Mouse (Mus musculus): ENCODE measurements at regions not wholly inside any gene's neighbourhood (a gene's known extent, or its start where the extent isn't known, plus 50 kb on each side); places are given as distances from the start of the nearest gene placed in this dataset.

DNA sequence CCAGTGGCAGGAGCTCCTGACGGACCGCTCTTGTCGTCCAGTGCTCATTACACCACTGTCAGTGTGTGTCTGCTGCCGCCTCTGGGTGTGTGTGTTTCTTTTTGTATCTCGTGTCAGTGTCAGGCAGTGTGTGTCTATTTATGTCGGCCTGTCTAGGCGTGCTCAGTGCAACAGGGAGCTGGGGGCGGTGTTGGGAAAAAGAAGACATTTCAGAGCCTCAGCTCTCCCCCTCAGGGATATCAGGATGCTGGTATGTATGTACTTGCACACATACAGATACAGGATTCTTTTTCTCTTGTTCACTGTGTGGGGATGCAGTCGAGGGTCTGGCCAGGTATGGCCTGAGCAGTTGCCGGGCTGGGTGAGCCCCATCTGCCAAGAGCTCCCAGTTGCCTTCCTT, 58.8 kb upstream of the Polg start:
- H3K4me1 ChIP-seq (ENCODE audit: control insufficient read depth, insufficient read depth, low read length), result no peaks in the 10 kb centered on the region
- no peaks in the 10 kb centered on the region for H3K27me3 ChIP-seq (ENCODE audit: control insufficient read depth, insufficient read depth, low read length)
- no peak overlapping the region for H3K4me3 ChIP-seq (ENCODE audit: control insufficient read depth, low read depth, low read length)
- no peaks in the 10 kb centered on the region for H3K36me3 ChIP-seq (ENCODE audit: control insufficient read depth, insufficient read depth, low read length)
- H3K27ac ChIP-seq (ENCODE audit: control insufficient read depth, insufficient read depth, low read depth, low read length), result no peak overlapping the region
- no peak for TF ChIP-seq POLR2A (IDR thresholded peaks at IDR 0.05; ENCODE audit: control insufficient read depth, low read depth, low read length)
- no peak for TF ChIP-seq CTCF (IDR thresholded peaks at IDR 0.05; ENCODE audit: control insufficient read depth, insufficient read depth, insufficient replicate concordance, low read depth, low read length)

DNA sequence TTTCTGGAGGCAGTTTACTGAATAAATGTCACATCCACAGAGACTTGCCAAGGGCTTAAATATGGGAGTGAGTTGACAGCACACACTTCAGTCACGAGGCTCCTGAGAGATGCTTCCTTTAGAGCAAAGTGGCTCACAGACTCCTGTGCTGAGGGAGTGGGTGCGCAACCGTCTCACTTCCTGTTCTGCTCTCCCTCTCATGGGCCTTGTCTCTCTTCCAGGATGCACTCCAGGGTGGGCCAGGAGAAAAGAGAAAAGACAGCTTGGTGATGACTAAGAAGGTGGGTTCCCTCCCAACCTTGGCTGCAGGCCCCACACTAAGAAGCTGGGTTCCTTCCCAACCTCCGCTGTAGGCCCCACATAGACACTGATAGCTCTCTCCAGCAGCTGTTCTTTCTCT, 57.5 kb upstream of the Polg start:
- H3K27me3 ChIP-seq (ENCODE audit: control insufficient read depth, insufficient read depth, low read length), result no peaks in the 10 kb centered on the region
- no peak overlapping the region for H3K27ac ChIP-seq (ENCODE audit: control insufficient read depth, insufficient read depth, low read depth, low read length)
- H3K36me3 ChIP-seq (ENCODE audit: control insufficient read depth, insufficient read depth, low read length), result no peaks in the 10 kb centered on the region
- TF ChIP-seq CTCF (IDR thresholded peaks at IDR 0.05; ENCODE audit: control insufficient read depth, insufficient read depth, insufficient replicate concordance, low read depth, low read length) (no peak), POLR2A (IDR thresholded peaks at IDR 0.05; ENCODE audit: control insufficient read depth, low read depth, low read length) (no peak)
- no peak overlapping the region for H3K4me3 ChIP-seq (ENCODE audit: control insufficient read depth, low read depth, low read length)
- H3K4me1 ChIP-seq (ENCODE audit: control insufficient read depth, insufficient read depth, low read length), result no peaks in the 10 kb centered on the region

DNA sequence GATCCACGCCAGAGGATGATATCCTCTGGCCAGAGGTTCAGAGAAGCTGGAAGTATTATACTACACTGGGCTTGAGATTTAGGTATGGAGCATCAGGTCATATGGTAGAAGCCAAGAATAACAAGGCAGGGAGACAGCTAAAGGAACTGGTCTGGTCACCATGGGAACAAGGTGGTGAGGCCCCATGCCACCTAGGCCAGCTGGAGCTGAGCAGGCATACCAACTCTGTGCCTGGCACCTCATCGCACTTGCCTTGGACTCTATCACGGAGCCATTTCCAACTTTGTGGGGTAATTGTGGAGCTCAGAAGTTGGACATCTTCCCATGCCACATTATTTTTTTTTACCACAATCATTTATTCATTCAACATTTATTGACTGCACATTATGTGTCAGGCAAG, 55.9 kb upstream of the Polg start:
- H3K27ac ChIP-seq (ENCODE audit: control insufficient read depth, insufficient read depth, low read depth, low read length), result no peak overlapping the region
- no peaks in the 10 kb centered on the region for H3K36me3 ChIP-seq (ENCODE audit: control insufficient read depth, insufficient read depth, low read length)
- no peaks in the 10 kb centered on the region for H3K4me1 ChIP-seq (ENCODE audit: control insufficient read depth, insufficient read depth, low read length)
- TF ChIP-seq CTCF (IDR thresholded peaks at IDR 0.05; ENCODE audit: control insufficient read depth, insufficient read depth, insufficient replicate concordance, low read depth, low read length) (no peak), POLR2A (IDR thresholded peaks at IDR 0.05; ENCODE audit: control insufficient read depth, low read depth, low read length) (no peak)
- H3K27me3 ChIP-seq (ENCODE audit: control insufficient read depth, insufficient read depth, low read length), result no peaks in the 10 kb centered on the region
- H3K4me3 ChIP-seq (ENCODE audit: control insufficient read depth, low read depth, low read length), result no peak overlapping the region

DNA sequence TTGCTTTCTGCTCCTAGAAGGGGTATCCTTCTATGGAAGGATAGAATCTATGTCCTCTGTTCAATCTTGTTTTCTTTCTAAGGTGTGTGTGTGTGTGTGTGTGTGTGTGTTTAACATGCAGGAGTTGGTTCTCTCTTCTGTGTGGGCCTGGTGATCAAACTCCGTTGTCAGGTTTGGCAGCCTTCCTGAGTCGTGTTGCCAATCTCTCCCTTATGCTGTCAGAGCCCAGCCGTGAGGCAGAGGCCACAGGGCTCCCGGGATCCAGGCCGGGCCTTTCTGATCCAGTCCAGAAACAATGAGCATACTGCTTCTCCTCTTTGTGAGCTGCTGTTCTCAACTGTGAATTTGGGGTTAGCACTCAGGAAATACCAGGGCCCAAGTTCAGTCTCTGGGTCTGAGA, 55.1 kb upstream of the Polg start:
- Histone ChIP-seq H3K36me3 (ENCODE audit: control insufficient read depth, insufficient read depth, low read length) (no peaks in the 10 kb centered on the region), H3K27ac (ENCODE audit: control insufficient read depth, insufficient read depth, low read depth, low read length) (no peak overlapping the region), H3K27me3 (ENCODE audit: control insufficient read depth, insufficient read depth, low read length) (no peaks in the 10 kb centered on the region), H3K4me3 (ENCODE audit: control insufficient read depth, low read depth, low read length) (no peak overlapping the region), H3K4me1 (ENCODE audit: control insufficient read depth, insufficient read depth, low read length) (no peaks in the 10 kb centered on the region)
- TF ChIP-seq CTCF (IDR thresholded peaks at IDR 0.05; ENCODE audit: control insufficient read depth, insufficient read depth, insufficient replicate concordance, low read depth, low read length) (no peak), POLR2A (IDR thresholded peaks at IDR 0.05; ENCODE audit: control insufficient read depth, low read depth, low read length) (no peak)

DNA sequence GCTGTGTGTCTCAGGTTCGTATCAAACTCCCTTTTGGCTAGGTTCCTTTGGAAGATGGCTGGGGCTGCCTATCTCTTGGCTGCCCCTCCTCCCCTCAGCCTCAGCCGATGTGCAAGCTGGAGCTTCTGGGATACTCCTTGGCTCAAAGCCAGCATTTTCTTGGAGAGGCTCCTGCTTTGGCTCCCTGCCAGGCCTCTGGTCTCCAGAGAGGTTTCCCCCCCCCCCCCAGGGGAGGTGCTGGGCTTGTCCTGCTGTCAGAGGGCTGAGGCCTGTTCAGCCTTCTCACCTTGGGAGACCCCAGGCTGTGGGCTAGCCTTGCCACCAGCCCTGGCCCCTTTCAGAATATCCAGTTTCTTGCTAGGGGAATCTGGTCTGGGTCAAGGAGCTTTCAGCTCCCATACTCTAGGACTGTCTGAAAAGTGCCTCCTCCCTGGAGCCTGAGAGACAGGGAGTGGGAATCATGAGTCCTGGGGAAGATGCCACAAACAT, 54.1 kb upstream of the Polg start:
- no peaks in the 10 kb centered on the region for H3K36me3 ChIP-seq (ENCODE audit: control insufficient read depth, insufficient read depth, low read length)

DNA sequence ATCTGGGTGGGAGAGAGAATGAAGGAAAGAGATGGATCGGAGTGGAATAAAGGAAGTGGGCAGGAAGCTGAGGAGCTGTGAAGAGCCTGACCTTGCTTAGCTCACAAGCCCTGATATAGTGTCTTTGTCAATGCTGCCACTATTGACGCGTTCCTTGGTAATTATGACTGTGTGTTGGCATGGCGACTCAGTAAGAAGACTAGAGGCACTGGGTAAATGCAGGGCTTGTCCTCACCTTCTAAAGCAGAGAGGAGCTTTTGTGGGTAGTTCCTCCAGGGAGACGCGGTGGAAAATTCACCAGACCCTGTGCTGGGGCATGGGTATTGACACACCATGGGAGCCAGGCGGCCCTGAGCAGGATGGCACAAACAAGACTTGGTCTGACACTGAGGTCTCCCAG, 52.8 kb upstream of the Polg start:
- TF ChIP-seq POLR2A (IDR thresholded peaks at IDR 0.05; ENCODE audit: control insufficient read depth, low read depth, low read length) (no peak), CTCF (IDR thresholded peaks at IDR 0.05; ENCODE audit: control insufficient read depth, insufficient read depth, insufficient replicate concordance, low read depth, low read length) (no peak)
- H3K4me1 ChIP-seq (ENCODE audit: control insufficient read depth, insufficient read depth, low read length), result peaks cover 13% of the 10 kb centered on the region
- no peaks in the 10 kb centered on the region for H3K36me3 ChIP-seq (ENCODE audit: control insufficient read depth, insufficient read depth, low read length)
- H3K27ac ChIP-seq (ENCODE audit: control insufficient read depth, insufficient read depth, low read depth, low read length), result no peak overlapping the region
- H3K27me3 ChIP-seq (ENCODE audit: control insufficient read depth, insufficient read depth, low read length), result no peaks in the 10 kb centered on the region
- H3K4me3 ChIP-seq (ENCODE audit: control insufficient read depth, low read depth, low read length), result peak overlapping the region; percentile 19

More for the DNA sequence above, 54.1 kb upstream of the Polg start:
- H3K27ac ChIP-seq (ENCODE audit: control insufficient read depth, insufficient read depth, low read depth, low read length), result no peak overlapping the region
- peak overlapping the region; percentile 12; the same call in 1 of the 2 replicates for H3K4me3 ChIP-seq (ENCODE audit: control insufficient read depth, low read depth, low read length)
- peaks cover 2% of the 10 kb centered on the region for H3K4me1 ChIP-seq (ENCODE audit: control insufficient read depth, insufficient read depth, low read length)
- TF ChIP-seq CTCF (IDR thresholded peaks at IDR 0.05; ENCODE audit: control insufficient read depth, insufficient read depth, insufficient replicate concordance, low read depth, low read length) (no peak), POLR2A (IDR thresholded peaks at IDR 0.05; ENCODE audit: control insufficient read depth, low read depth, low read length) (no peak)
- no peaks in the 10 kb centered on the region for H3K27me3 ChIP-seq (ENCODE audit: control insufficient read depth, insufficient read depth, low read length)

DNA sequence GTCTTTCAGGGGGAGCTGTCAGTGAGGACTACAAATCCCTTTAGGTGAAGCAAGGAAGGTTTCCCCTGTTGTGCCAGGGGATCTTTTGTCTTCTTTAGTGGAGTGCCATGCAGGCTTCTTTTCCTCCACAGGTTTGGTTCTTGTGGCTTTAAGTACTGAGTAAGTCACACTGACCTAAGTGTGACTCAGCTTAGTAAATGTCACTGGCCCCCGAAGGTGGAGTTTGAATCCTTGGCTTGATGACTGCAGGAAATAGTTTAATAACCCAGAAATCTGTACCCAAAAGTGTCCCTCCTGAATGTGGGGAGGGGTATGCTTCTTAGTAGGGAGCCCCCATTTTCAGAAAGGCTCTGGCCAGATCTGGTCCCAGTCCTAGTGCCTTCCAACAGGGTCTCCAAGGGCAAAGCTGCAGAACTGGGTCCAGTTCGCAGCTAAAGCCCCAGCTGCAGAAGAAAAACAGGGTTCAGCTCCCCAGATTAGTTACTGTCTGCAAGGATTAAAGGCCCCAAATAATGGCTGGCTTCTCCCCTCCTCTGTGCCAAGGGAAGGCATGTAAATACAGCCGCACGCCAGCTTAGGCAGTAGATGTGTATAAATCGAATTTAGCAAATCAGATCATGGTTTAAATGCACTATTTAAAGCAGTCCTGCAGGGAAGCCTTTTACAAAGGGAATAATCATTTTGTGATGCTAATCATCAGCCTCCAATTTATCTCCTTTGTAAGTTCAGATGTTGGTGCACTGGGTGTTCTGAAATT, 51.6 kb upstream of the Polg start:
- H3K36me3 ChIP-seq (ENCODE audit: control insufficient read depth, insufficient read depth, low read length), result no peaks in the 10 kb centered on the region
- no peak overlapping the region for H3K27ac ChIP-seq (ENCODE audit: control insufficient read depth, insufficient read depth, low read depth, low read length)
- H3K27me3 ChIP-seq (ENCODE audit: control insufficient read depth, insufficient read depth, low read length), result no peaks in the 10 kb centered on the region
- H3K4me1 ChIP-seq (ENCODE audit: control insufficient read depth, insufficient read depth, low read length), result peaks cover 13% of the 10 kb centered on the region
- H3K4me3 ChIP-seq (ENCODE audit: control insufficient read depth, low read depth, low read length), result no peak overlapping the region
- no peak for TF ChIP-seq CTCF (IDR thresholded peaks at IDR 0.05; ENCODE audit: control insufficient read depth, insufficient read depth, insufficient replicate concordance, low read depth, low read length)
- TF ChIP-seq POLR2A (IDR thresholded peaks at IDR 0.05; ENCODE audit: control insufficient read depth, low read depth, low read length), result no peak

Measured in testis, adult 2 months (tissue).